Mouse (Mus musculus) small intestine, adult 2 months (tissue): ENCODE data around the gene B3gat1. TPM values are rescaled to one million over a fixed set of nuclear protein-coding genes. Genes with fewer than 3 reads are reported as not detected.

ENCODE experiments used
- H3K27ac ChIP-seq: fragments of 200-500 bp; 2 replicates; pipeline ENCODE4 v1.5.1; 2012; ENCODE audit warnings: low read depth, low read length, control low read depth, inconsistent platforms; ENCODE audit not compliant: insufficient read depth
- H3K27me3 ChIP-seq: fragments of 200-500 bp; 2 replicates; pipeline ENCODE4 v1.6.1; 2012; ENCODE audit warnings: mild to moderate bottlenecking, moderate library complexity, low read length, inconsistent platforms; ENCODE audit not compliant: control insufficient read depth, insufficient read depth
- H3K36me3 ChIP-seq: fragments of 200-500 bp; 2 replicates; pipeline ENCODE4 v1.6.1; 2012; ENCODE audit warnings: mild to moderate bottlenecking, low read length, control low read depth, inconsistent platforms; ENCODE audit not compliant: control insufficient read depth, insufficient read depth
- H3K4me1 ChIP-seq: fragments of 200-500 bp; 2 replicates; pipeline ENCODE4 v1.6.1; 2012; ENCODE audit warnings: low read length, inconsistent platforms, mixed read lengths; ENCODE audit not compliant: control insufficient read depth, insufficient read depth, insufficient read length
- H3K4me3 ChIP-seq: fragments of 200-500 bp; 2 replicates; pipeline ENCODE4 v1.5.1; 2012; ENCODE audit warnings: low read depth, mild to moderate bottlenecking, control low read depth, inconsistent platforms, low read length, moderate library complexity
- CTCF ChIP-seq: fragments of 200-500 bp; IDR thresholded peaks from 2 replicates; pipeline ENCODE4 v1.5.1; 2012; ENCODE audit warnings: low read depth, mild to moderate bottlenecking, control low read depth, inconsistent platforms, low read length, moderate library complexity, mixed read lengths; ENCODE audit not compliant: insufficient replicate concordance, insufficient read length; ENCODE audit errors: extremely low read depth
- POLR2A ChIP-seq: fragments of 200-500 bp; IDR thresholded peaks from 2 replicates; pipeline ENCODE4 v1.6.1; 2012; ENCODE audit warnings: low read depth, mild to moderate bottlenecking, control low read depth, inconsistent platforms, low read length, moderate library complexity
- WGBS: fragments of 180-500 bp; shearing (Covaris S2); methylation state at CpG from one replicate; pipeline ENCODE4 v1.1.7; 2018; 5-methylcytosine and 5-hydroxymethylcytosine counted together
- polyA plus RNA-seq: library from polyadenylated mRNA; depleted of rRNA; stranded (reverse); fragments of >200 nt; gene quantifications from 2 replicates; pipeline ENCODE4 v1.2.3, GENCODE M21; 2012; rRNA removed

The B3gat1 gene
- polyA plus RNA-seq: not detected in 2 replicates

GRCm38 (mm10) chr9:26733206-26733891 is at the start of gene B3gat1:
B3gat1 (plus strand) TSS chr9:26733728.
- TF ChIP-seq CTCF (no peak), POLR2A (no peak)
- Histone ChIP-seq H3K27ac (no peak within 1 kb of the TSS), H3K27me3 (peaks cover 6% of the 10 kb centered on the region; the same call in 1 of the 2 replicates), H3K4me3 (no peak within 1 kb of the TSS), H3K36me3 (no peaks in the 10 kb centered on the region), H3K4me1 (no peaks in the 10 kb centered on the region)
- 2% methylated on average over 65 of the region's 65 CpGs for WGBS

GRCm38 (mm10) chr9:26689171-26689570 is 44.4 kb upstream of the B3gat1 start:
- no peaks in the 10 kb centered on the region for H3K4me1 ChIP-seq
- H3K27ac ChIP-seq: no peak overlapping the region
- TF ChIP-seq CTCF (no peak), POLR2A (no peak)
- no peaks in the 10 kb centered on the region for H3K36me3 ChIP-seq
- WGBS: 54% methylated on average over 1 of the region's 1 CpGs
- H3K27me3 ChIP-seq: no peaks in the 10 kb centered on the region
- H3K4me3 ChIP-seq: no peak overlapping the region

GRCm38 (mm10) chr9:26689956-26690698 is 43.4 kb upstream of the B3gat1 start:
- TF ChIP-seq CTCF (no peak), POLR2A (no peak)
- H3K27ac ChIP-seq: no peak overlapping the region
- WGBS: 58% methylated on average over 7 of the region's 7 CpGs
- H3K4me3 ChIP-seq: no peak overlapping the region
- no peaks in the 10 kb centered on the region for H3K4me1 ChIP-seq
- no peaks in the 10 kb centered on the region for H3K27me3 ChIP-seq
- no peaks in the 10 kb centered on the region for H3K36me3 ChIP-seq

GRCm38 (mm10) chr9:26692641-26693040 is 40.9 kb upstream of the B3gat1 start:
- H3K4me1 ChIP-seq: no peaks in the 10 kb centered on the region
- no peaks in the 10 kb centered on the region for H3K36me3 ChIP-seq
- WGBS: 68% methylated on average over 4 of the region's 4 CpGs
- no peaks in the 10 kb centered on the region for H3K27me3 ChIP-seq
- H3K4me3 ChIP-seq: no peak overlapping the region
- H3K27ac ChIP-seq: no peak overlapping the region
- TF ChIP-seq POLR2A: no peak
- no peak for TF ChIP-seq CTCF

- TF ChIP-seq POLR2A (no peak), CTCF (no peak)
- H3K4me3 ChIP-seq: no peak overlapping the region
- no peak overlapping the region for H3K27ac ChIP-seq
- 89% methylated on average over 3 of the region's 3 CpGs for WGBS
- H3K4me1 ChIP-seq: no peaks in the 10 kb centered on the region
- no peaks in the 10 kb centered on the region for H3K36me3 ChIP-seq
- no peaks in the 10 kb centered on the region for H3K27me3 ChIP-seq
Observed at GRCm38 (mm10) chr9:26694656-26695055, 38.9 kb upstream of the B3gat1 start.

GRCm38 (mm10) chr9:26695178-26695577 is 38.4 kb upstream of the B3gat1 start:
- H3K36me3 ChIP-seq: no peaks in the 10 kb centered on the region
- H3K4me1 ChIP-seq: no peaks in the 10 kb centered on the region
- TF ChIP-seq CTCF (no peak), POLR2A (no peak)
- H3K4me3 ChIP-seq: no peak overlapping the region
- H3K27ac ChIP-seq: no peak overlapping the region
- no peaks in the 10 kb centered on the region for H3K27me3 ChIP-seq
- WGBS: 79% methylated on average over 5 of the region's 5 CpGs

GRCm38 (mm10) chr9:26698286-26698685 is 35.2 kb upstream of the B3gat1 start:
- H3K4me1 ChIP-seq: no peaks in the 10 kb centered on the region
- TF ChIP-seq CTCF: no peak
- WGBS: 87% methylated on average over 2 of the region's 2 CpGs
- H3K27me3 ChIP-seq: no peaks in the 10 kb centered on the region
- H3K4me3 ChIP-seq: no peak overlapping the region
- H3K36me3 ChIP-seq: no peaks in the 10 kb centered on the region
- no peak overlapping the region for H3K27ac ChIP-seq
